Mouse (Mus musculus): ENCODE measurements around the gene Capn1. TPM values are rescaled to one million over a fixed set of nuclear protein-coding genes. Genes with fewer than 3 reads are reported as not detected.
"Not testable (repeated sequence)": the region's sequence is repeated elsewhere in the genome, so short reads cannot be mapped to it uniquely, and the experiment has no call there.

Capn1 gene
- polyA plus RNA-seq, 1 experiment from 2014 or later: 21.9 TPM

DNA sequence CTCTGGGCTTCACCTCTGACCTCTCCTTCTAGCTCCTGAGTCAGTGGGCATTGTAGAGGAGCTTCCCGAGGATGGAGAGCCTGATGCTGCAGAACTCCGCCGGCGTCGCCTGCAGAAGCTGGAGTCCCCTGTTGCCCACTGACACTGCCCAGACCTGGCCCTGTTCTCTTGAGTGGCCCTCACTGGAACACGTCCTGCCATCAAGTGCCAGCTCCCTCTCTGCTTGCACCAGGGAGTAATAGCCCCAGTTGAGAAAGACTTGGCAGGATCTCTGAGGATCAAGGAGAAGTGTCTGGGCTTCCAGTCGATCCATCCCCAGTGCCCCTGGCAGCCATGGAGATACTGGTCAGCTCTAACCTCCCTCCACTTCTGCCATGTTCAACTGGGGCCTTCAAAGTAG is 36.8 kb upstream of the Capn1 start:
- no peak for DNase-seq
- H3K27me3 ChIP-seq: no peaks in the 10 kb centered on the region
- ATAC-seq (ENCODE audit: low read depth): no peak
- peak overlapping the region; percentile 6; the same call in 1 of the 2 replicates for H3K9ac ChIP-seq
- peak overlapping the region; percentile 39; the same call in 1 of the 2 replicates for H3K27ac ChIP-seq
- H3K9me3 ChIP-seq (replicated peaks): no peaks in the 10 kb centered on the region
- peaks cover 85% of the 10 kb centered on the region for H3K36me3 ChIP-seq
- peaks cover 57% of the 10 kb centered on the region for H3K4me1 ChIP-seq (replicated peaks)
- 87% methylated on average over 7 of the region's 7 CpGs for WGBS (ENCODE audit: insufficient replicate concordance)
- no peak overlapping the region for H3K4me3 ChIP-seq (replicated peaks)
- no peak overlapping the region for H3K4me2 ChIP-seq

DNA sequence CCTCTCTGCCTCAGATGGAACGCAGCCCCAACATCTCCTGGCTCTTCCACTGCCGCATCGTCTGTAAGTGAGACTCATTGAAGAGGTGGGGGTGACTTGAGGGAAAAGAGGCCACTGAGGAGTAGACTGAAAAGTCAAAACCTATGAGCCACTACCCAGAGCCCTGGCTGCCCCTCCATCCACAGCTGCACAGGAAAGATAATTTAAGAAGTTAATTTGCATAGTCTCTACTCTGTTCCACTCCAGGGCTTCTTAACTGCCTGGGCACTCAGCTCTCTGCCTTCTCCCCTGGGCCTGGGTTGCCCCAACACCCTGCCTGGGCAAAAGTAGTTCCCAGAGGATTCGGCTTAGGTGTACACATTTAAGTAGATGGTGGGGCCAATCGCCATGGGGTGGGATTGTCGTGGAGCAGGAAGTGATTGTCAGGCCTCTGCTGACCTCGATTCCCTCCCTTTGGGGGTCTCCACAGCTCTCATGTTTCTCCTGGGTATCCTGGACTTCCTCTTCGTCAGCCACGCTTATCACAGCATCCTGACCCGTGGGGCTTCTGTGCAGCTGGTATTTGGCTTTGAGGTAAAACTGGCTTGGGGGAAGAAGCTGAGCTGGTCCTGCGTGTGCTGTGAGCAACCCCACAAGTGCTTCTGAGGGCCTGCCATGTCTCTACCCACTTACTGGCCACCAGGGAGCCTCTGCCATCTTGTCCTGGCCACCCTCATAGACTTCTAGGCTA is 33.1 kb upstream of the Capn1 start:
- Histone ChIP-seq H3K9me3 (replicated peaks) (no peaks in the 10 kb centered on the region), H3K4me2 (peak overlapping the region; percentile 97), H3K4me1 (replicated peaks) (peaks cover 50% of the 10 kb centered on the region), H3K36me3 (peaks cover 61% of the 10 kb centered on the region), H3K27ac (peak overlapping the region; percentile 96), H3K27me3 (no peaks in the 10 kb centered on the region), H3K4me3 (replicated peaks) (peak overlapping the region; percentile 89), H3K9ac (peak overlapping the region; percentile 93)
- WGBS (ENCODE audit: insufficient replicate concordance): 47% methylated on average over 11 of the region's 11 CpGs
- ATAC-seq (ENCODE audit: low read depth): no peak
- DNase-seq: no peak

DNA sequence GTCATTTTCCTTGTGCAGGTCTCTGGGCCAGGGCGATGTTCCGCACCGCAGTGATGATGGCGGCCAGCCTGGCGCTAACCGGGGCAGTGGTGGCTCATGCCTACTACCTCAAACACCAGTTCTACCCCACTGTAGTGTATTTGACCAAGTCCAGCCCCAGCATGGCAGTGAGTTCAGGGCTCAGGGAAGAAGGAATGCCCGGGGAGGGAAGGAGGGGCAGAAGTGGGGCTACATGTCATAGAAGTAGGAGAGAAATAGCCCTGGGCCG is 32.1 kb upstream of the Capn1 start:
- DNase-seq (no peak), ATAC-seq (ENCODE audit: low read depth) (no peak)
- Histone ChIP-seq H3K9ac (peak overlapping the region; percentile 93), H3K4me1 (replicated peaks) (peaks cover 40% of the 10 kb centered on the region), H3K4me3 (replicated peaks) (peak overlapping the region; percentile 89), H3K27me3 (no peaks in the 10 kb centered on the region), H3K9me3 (replicated peaks) (no peaks in the 10 kb centered on the region), H3K36me3 (peaks cover 51% of the 10 kb centered on the region), H3K27ac (peak overlapping the region; percentile 96), H3K4me2 (peak overlapping the region; percentile 97)
- 75% methylated on average over 8 of the region's 8 CpGs for WGBS (ENCODE audit: insufficient replicate concordance)

DNA sequence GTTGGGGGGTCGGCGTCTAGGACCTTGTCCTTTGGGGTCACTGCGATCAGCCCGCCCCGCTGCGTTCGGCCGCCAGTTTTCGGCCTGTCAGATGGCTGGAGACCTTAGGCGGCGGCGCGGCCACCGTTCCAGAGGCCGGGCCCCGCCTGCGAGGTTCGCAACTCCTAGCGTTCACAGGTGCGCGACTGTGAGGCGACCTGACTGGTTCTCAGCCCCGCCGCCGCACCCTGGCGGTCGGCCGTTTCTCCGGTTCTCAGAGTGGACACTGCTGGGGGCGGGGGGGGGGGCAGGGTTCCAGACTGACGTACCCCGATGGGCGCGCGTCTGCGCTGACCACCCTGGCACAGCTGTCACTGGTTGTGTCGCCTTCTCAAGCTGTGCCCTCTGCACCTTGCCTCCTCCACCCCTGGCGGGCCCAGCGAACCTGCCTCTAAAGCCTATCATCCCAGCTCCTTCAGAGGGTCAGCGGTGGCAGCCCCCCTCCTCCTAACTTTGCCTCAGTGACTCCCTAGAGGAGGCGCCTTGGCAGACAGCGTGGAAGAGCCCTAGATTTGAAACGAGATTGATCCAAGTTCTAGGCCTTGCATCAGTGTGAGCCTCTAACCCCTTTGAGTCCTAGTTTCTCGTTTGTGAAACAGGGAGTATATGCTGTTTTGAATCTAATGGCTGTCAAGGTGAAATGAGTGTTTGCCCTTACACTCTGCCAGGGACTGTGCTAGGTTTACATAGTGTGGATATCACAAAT is 31.6 kb upstream of the Capn1 start:
- WGBS (ENCODE audit: insufficient replicate concordance): 1% methylated on average over 44 of the region's 44 CpGs
- Histone ChIP-seq H3K27me3 (no peaks in the 10 kb centered on the region), H3K4me3 (replicated peaks) (peak overlapping the region; percentile 89), H3K9ac (peak overlapping the region; percentile 93), H3K4me1 (replicated peaks) (peaks cover 38% of the 10 kb centered on the region), H3K9me3 (replicated peaks) (no peaks in the 10 kb centered on the region), H3K4me2 (peak overlapping the region; percentile 97), H3K27ac (peak overlapping the region; percentile 96), H3K36me3 (peaks cover 45% of the 10 kb centered on the region)
- no peak for DNase-seq
- peak; percentile 22 for ATAC-seq (ENCODE audit: low read depth)

DNA sequence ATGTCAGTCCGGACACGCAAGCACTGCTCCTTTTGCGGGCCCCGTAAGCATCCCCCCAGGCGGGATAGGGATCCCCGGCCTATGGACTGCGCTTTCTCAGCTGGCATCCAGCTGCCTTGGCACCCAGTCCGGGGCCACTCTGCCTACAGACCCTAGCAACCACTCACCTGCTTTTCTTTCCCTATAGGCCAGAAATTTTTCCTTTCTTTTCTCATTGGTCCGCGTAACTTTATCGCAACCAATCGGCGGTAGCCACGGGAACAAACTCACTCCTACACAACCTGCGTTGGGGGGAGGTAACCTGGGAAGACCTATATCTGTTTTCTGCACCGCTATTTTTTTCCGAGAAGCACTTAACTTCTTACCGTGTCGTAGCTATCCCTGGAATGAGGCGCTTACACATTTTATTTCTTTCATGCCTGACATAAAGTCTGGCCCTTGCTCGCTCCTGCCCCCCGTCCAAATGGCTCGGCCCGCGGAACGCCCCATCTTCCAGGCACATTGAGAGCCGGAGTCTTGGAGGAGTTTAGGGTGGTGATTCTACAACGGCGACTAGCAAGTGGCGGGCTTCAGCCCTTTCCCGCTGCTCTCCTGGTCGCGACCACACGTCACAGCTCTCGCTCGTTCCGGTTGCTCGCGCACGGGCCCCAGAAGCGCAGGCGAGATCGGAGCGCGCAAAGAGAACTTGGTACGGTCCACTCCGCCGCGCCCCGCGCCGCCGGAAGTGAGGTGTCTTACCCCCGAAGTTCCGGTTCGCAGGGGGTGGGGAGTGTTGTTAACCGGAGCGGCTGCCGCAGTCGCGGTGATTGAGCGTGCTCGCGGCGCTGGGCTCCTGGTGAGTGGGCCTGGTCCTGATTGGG is 30.8 kb upstream of the Capn1 start, which contains the start of gene Syvn1:
Gene Syvn1, plus strand, starts transcription at position 283 of the 860 bp plus-strand sequence.
- ATAC-seq (ENCODE audit: low read depth) (peak; percentile 87), DNase-seq (peak; percentile 90)
- under 1% methylated on average over 65 of the region's 65 CpGs for WGBS (ENCODE audit: insufficient replicate concordance)
- Histone ChIP-seq H3K4me2 (peak within 1 kb of the TSS; percentile 97), H3K36me3 (peaks cover 37% of the 10 kb centered on the region), H3K9ac (peak within 1 kb of the TSS; percentile 93), H3K4me1 (replicated peaks) (peaks cover 38% of the 10 kb centered on the region), H3K27ac (peak within 1 kb of the TSS; percentile 96), H3K4me3 (replicated peaks) (peak within 1 kb of the TSS; percentile 89), H3K9me3 (replicated peaks) (no peaks in the 10 kb centered on the region), H3K27me3 (no peaks in the 10 kb centered on the region)

DNA sequence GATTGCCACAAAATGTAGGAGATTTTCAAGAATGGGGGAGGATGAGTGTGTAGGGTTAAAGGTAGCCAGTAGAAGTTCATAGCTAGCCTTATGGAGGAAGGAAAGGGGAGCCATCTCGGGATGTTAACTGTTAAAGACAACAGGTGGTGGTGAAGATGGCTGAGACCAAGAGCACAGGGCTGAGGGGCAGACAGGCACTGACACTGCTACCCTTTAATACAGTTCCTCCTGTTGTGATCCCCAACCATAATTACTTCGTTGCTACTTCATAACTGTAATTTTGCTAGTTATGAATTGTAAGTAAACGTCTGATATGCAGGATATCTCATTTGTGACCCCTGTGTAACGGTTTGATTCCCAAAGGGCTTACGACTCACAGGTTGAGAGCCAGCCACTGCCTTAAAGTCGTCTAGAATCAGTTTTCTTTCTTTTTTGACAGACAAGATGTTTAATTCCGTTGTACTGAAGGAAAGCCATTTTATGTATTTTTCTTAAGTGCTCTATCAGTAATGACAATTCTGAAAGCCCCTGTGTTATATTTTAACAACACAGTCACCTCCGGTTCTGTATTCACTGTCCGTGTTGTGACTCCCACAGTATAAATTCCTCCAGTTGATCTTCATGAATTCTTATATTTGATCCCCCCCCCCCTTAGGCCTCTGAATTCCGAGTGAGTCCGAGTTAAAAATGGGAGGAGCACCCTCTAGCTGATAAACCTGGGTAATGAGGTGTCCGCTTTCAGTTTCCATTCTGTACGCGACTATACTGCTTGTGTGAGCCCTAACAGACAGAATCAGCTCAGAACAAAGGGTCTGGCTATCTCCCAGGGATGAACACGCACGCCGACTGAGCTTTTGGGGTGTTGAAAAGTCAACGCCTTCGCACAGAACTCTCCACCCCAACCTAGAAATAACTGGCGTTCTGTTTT is 29.9 kb upstream of the Capn1 start:
- Histone ChIP-seq H3K9ac (peak overlapping the region; percentile 93), H3K9me3 (replicated peaks) (no peaks in the 10 kb centered on the region), H3K4me3 (replicated peaks) (peak overlapping the region; percentile 89), H3K4me2 (peak overlapping the region; percentile 97), H3K27me3 (no peaks in the 10 kb centered on the region), H3K27ac (peak overlapping the region; percentile 96), H3K4me1 (replicated peaks) (peaks cover 38% of the 10 kb centered on the region), H3K36me3 (peaks cover 28% of the 10 kb centered on the region)
- DNase-seq (no peak), ATAC-seq (ENCODE audit: low read depth) (peak; percentile 52)
- WGBS (ENCODE audit: insufficient replicate concordance): 11% methylated on average over 20 of the region's 20 CpGs

DNA sequence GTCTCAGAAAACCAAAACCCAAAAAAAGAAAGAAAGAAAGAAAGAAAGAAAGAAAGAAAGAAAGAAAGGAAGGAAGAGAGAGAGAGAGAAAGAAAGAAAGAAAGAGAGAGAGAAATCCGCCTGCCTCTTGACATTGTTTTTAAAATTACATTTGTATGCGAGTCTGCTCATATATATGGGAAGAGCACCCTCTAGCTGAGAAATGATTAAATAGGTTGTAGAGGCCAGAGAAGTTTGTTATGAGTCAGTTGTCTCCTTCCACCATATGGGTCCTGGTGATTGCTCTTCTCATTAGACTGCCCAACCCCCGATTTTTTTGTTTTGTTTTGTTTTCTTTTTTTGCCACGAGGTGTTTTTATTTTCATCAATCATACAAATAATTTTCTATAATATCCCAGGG is 28.4 kb upstream of the Capn1 start:
- WGBS (ENCODE audit: insufficient replicate concordance): 45% methylated on average over 4 of the region's 4 CpGs
- not testable (repeated sequence) for H3K4me3 ChIP-seq (replicated peaks); ATAC-seq (ENCODE audit: low read depth); H3K27ac ChIP-seq; H3K27me3 ChIP-seq; H3K9ac ChIP-seq; H3K4me2 ChIP-seq; DNase-seq; H3K9me3 ChIP-seq (replicated peaks)
- peaks cover 13% of the 10 kb centered on the region for H3K36me3 ChIP-seq
- H3K4me1 ChIP-seq (replicated peaks): peaks cover 33% of the 10 kb centered on the region

DNA sequence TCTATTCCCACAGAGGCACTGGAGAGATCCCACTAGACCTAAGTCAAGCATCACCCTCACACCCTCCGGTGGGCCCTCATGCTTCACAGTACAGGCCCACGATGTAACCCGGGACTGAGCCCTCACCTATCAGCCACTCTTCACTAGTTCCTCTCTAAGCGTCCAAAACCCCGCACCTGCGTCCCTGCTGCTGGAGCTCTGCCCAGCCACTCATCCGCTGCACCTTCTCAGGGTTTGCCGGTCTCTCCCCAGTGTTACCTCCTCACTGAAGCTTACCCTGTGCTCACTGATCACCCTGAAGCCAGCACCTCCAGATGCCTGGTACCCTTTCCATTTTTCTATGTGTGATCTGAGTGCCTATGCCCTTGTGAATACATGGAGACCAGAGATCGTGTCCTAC is 26.6 kb upstream of the Capn1 start:
- H3K27ac ChIP-seq: no peak overlapping the region
- 76% methylated on average over 9 of the region's 9 CpGs for WGBS (ENCODE audit: insufficient replicate concordance)
- no peak for DNase-seq
- no peaks in the 10 kb centered on the region for H3K27me3 ChIP-seq
- H3K9me3 ChIP-seq (replicated peaks): no peaks in the 10 kb centered on the region
- no peak overlapping the region for H3K4me3 ChIP-seq (replicated peaks)
- peaks cover 20% of the 10 kb centered on the region for H3K4me1 ChIP-seq (replicated peaks)
- no peak overlapping the region for H3K9ac ChIP-seq
- H3K4me2 ChIP-seq: no peak overlapping the region
- ATAC-seq (ENCODE audit: low read depth): no peak
- H3K36me3 ChIP-seq: no peaks in the 10 kb centered on the region

DNA sequence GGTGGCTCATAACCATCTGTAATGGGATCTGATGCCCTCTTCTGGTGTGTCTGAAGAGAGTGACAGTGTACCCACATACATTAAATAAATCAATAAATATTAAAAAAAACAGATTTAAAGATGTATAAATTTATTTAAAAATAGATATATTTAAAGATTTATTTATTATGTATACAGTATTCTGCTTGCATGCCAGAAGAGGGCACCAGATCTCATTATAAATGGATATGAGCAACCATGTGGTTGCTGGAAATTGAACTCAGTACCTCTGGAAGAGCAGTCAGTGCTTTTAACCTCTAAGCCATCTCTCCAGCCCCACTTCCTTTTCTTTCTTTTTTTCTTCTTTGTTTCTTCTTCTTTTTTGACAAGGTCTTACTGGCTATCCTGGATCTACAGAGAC is 24.3 kb upstream of the Capn1 start:
- Histone ChIP-seq H3K36me3 (no peaks in the 10 kb centered on the region), H3K27me3 (no peaks in the 10 kb centered on the region), H3K4me1 (replicated peaks) (peaks cover 21% of the 10 kb centered on the region), H3K4me2 (no peak overlapping the region), H3K27ac (no peak overlapping the region), H3K9me3 (replicated peaks) (no peaks in the 10 kb centered on the region), H3K9ac (no peak overlapping the region), H3K4me3 (replicated peaks) (no peak overlapping the region)
- DNase-seq: no peak
- no peak for ATAC-seq (ENCODE audit: low read depth)

DNA sequence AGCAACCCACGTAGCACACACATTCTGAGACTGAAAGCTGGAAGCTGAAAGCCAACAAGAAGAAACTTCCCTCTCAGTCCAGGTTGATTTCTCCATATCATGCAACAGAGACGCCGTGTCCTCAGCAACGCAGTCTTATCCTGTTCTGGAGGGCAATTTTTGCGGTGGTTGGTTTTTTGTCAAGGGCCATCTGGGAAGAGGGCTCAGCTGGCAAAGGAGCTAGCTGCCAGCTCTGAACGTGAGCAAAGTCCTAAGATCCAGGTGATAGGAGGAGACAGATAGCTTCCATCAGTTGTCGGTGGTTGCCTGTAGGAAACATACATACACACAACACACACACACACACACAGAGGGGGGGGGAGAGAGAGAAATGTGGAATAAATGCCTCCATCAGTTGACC is 22.6 kb upstream of the Capn1 start:
- Histone ChIP-seq H3K9ac (no peak overlapping the region), H3K9me3 (replicated peaks) (no peaks in the 10 kb centered on the region), H3K27me3 (no peaks in the 10 kb centered on the region), H3K27ac (no peak overlapping the region), H3K36me3 (no peaks in the 10 kb centered on the region), H3K4me1 (replicated peaks) (peaks cover 15% of the 10 kb centered on the region; the same call in 1 of the 2 replicates), H3K4me2 (no peak overlapping the region), H3K4me3 (replicated peaks) (no peak overlapping the region)
- no peak for ATAC-seq (ENCODE audit: low read depth)
- DNase-seq: no peak
- WGBS (ENCODE audit: insufficient replicate concordance): 67% methylated on average over 7 of the region's 7 CpGs
